Mouse (Mus musculus): ENCODE results near the gene Ube2v1. TPM values are rescaled to one million over a fixed set of nuclear protein-coding genes. Genes with fewer than 3 reads are reported as not detected.

The Ube2v1 gene
- polyA plus RNA-seq, 1 experiment, result 237 TPM

- TF ChIP-seq MAX (IDR thresholded peaks at IDR 0.05) (no peak), FOSL1 (IDR thresholded peaks at IDR 0.05; ENCODE audit: insufficient read depth, low read length, poor library complexity, severe bottlenecking) (no peak), CTCF (IDR thresholded peaks at IDR 0.05; ENCODE audit: control insufficient read depth, insufficient read depth, insufficient read length) (no peak), CEBPB (IDR thresholded peaks at IDR 0.05; ENCODE audit: low read depth) (no peak), MYOD1 (IDR thresholded peaks at IDR 0.05; ENCODE audit: control insufficient read depth, insufficient read length, low read depth) (no peak), MYOG (IDR thresholded peaks at IDR 0.05; ENCODE audit: control insufficient read depth, extremely low read depth, insufficient read length) (no peak)
- Histone ChIP-seq H3K4me3 (ENCODE audit: insufficient read depth, poor library complexity, severe bottlenecking) (no peak overlapping the region), H3K79me2 (ENCODE audit: control insufficient read depth, insufficient read depth) (no peaks in the 10 kb centered on the region), H3K36me3 (ENCODE audit: control insufficient read depth, insufficient read depth) (no peaks in the 10 kb centered on the region), H3K27me3 (ENCODE audit: control insufficient read depth, insufficient read depth, insufficient read length) (no peaks in the 10 kb centered on the region), H3K79me3 (ENCODE audit: low read depth) (no peaks in the 10 kb centered on the region), H3ac (ENCODE audit: control insufficient read depth, insufficient read length, low read depth) (no peak overlapping the region)
Measured at GRCm38 (mm10) chr2:167585273-167585672, 46.6 kb downstream of the Ube2v1 start.

GRCm38 (mm10) chr2:167583161-167583952, 48.5 kb downstream of the Ube2v1 start:
- TF ChIP-seq CTCF (IDR thresholded peaks at IDR 0.05; ENCODE audit: control insufficient read depth, insufficient read depth, insufficient read length) (no peak), MAX (IDR thresholded peaks at IDR 0.05) (no peak), FOSL1 (IDR thresholded peaks at IDR 0.05; ENCODE audit: insufficient read depth, low read length, poor library complexity, severe bottlenecking) (no peak), USF1 (IDR thresholded peaks at IDR 0.05; ENCODE audit: low read depth) (no peak), CEBPB (IDR thresholded peaks at IDR 0.05; ENCODE audit: low read depth) (no peak), MYOD1 (IDR thresholded peaks at IDR 0.05; ENCODE audit: control insufficient read depth, insufficient read length, low read depth) (no peak), MYOG (IDR thresholded peaks at IDR 0.05; ENCODE audit: control insufficient read depth, extremely low read depth, insufficient read length) (no peak)
- no peaks in the 10 kb centered on the region for H3K36me3 ChIP-seq (ENCODE audit: control insufficient read depth, insufficient read depth)
- no peak overlapping the region for H3K4me3 ChIP-seq (ENCODE audit: insufficient read depth, poor library complexity, severe bottlenecking)
- H3K27me3 ChIP-seq (ENCODE audit: control insufficient read depth, insufficient read depth, insufficient read length), result no peaks in the 10 kb centered on the region
- no peak overlapping the region for H3ac ChIP-seq (ENCODE audit: control insufficient read depth, insufficient read length, low read depth)
- H3K79me2 ChIP-seq (ENCODE audit: control insufficient read depth, insufficient read depth), result no peaks in the 10 kb centered on the region
- H3K79me3 ChIP-seq (ENCODE audit: low read depth), result no peaks in the 10 kb centered on the region

GRCm38 (mm10) chr2:167578521-167578920, 53.4 kb downstream of the Ube2v1 start:
- Histone ChIP-seq H3K79me2 (ENCODE audit: control insufficient read depth, insufficient read depth) (no peaks in the 10 kb centered on the region), H3K36me3 (ENCODE audit: control insufficient read depth, insufficient read depth) (no peaks in the 10 kb centered on the region), H3ac (ENCODE audit: control insufficient read depth, insufficient read length, low read depth) (no peak overlapping the region), H3K27me3 (ENCODE audit: control insufficient read depth, insufficient read depth, insufficient read length) (no peaks in the 10 kb centered on the region), H3K79me3 (ENCODE audit: low read depth) (no peaks in the 10 kb centered on the region), H3K4me3 (ENCODE audit: insufficient read depth, poor library complexity, severe bottlenecking) (no peak overlapping the region)
- TF ChIP-seq USF1 (IDR thresholded peaks at IDR 0.05; ENCODE audit: low read depth) (no peak), MYOD1 (IDR thresholded peaks at IDR 0.05; ENCODE audit: control insufficient read depth, insufficient read length, low read depth) (no peak), CEBPB (IDR thresholded peaks at IDR 0.05; ENCODE audit: low read depth) (no peak), FOSL1 (IDR thresholded peaks at IDR 0.05; ENCODE audit: insufficient read depth, low read length, poor library complexity, severe bottlenecking) (no peak), MAX (IDR thresholded peaks at IDR 0.05) (no peak), MYOG (IDR thresholded peaks at IDR 0.05; ENCODE audit: control insufficient read depth, extremely low read depth, insufficient read length) (no peak), CTCF (IDR thresholded peaks at IDR 0.05; ENCODE audit: control insufficient read depth, insufficient read depth, insufficient read length) (no peak)

- no peak for TF ChIP-seq CTCF (IDR thresholded peaks at IDR 0.05; ENCODE audit: control insufficient read depth, insufficient read depth, insufficient read length)
- no peak for TF ChIP-seq MYOD1 (IDR thresholded peaks at IDR 0.05; ENCODE audit: control insufficient read depth, insufficient read length, low read depth)
- no peak for TF ChIP-seq MAX (IDR thresholded peaks at IDR 0.05)
- TF ChIP-seq FOSL1 (IDR thresholded peaks at IDR 0.05; ENCODE audit: insufficient read depth, low read length, poor library complexity, severe bottlenecking), result no peak
- TF ChIP-seq CEBPB (IDR thresholded peaks at IDR 0.05; ENCODE audit: low read depth), result no peak
- TF ChIP-seq MYOG (IDR thresholded peaks at IDR 0.05; ENCODE audit: control insufficient read depth, extremely low read depth, insufficient read length), result no peak
- no peak for TF ChIP-seq USF1 (IDR thresholded peaks at IDR 0.05; ENCODE audit: low read depth)
Measured at GRCm38 (mm10) chr2:167577186-167577785, 54.6 kb downstream of the Ube2v1 start.

GRCm38 (mm10) chr2:167576121-167576620, 55.7 kb downstream of the Ube2v1 start:
- peak; percentile 22 for TF ChIP-seq FOSL1 (IDR thresholded peaks at IDR 0.05; ENCODE audit: insufficient read depth, low read length, poor library complexity, severe bottlenecking)
- no peak for TF ChIP-seq MYOG (IDR thresholded peaks at IDR 0.05; ENCODE audit: control insufficient read depth, extremely low read depth, insufficient read length)

More at GRCm38 (mm10) chr2:167577186-167577785, 54.6 kb downstream of the Ube2v1 start:
- no peaks in the 10 kb centered on the region for H3K27me3 ChIP-seq (ENCODE audit: control insufficient read depth, insufficient read depth, insufficient read length)
- H3ac ChIP-seq (ENCODE audit: control insufficient read depth, insufficient read length, low read depth), result no peak overlapping the region
- no peaks in the 10 kb centered on the region for H3K79me3 ChIP-seq (ENCODE audit: low read depth)
- H3K79me2 ChIP-seq (ENCODE audit: control insufficient read depth, insufficient read depth), result no peaks in the 10 kb centered on the region
- H3K4me3 ChIP-seq (ENCODE audit: insufficient read depth, poor library complexity, severe bottlenecking), result no peak overlapping the region
- no peaks in the 10 kb centered on the region for H3K36me3 ChIP-seq (ENCODE audit: control insufficient read depth, insufficient read depth)

More at GRCm38 (mm10) chr2:167576121-167576620, 55.7 kb downstream of the Ube2v1 start:
- no peaks in the 10 kb centered on the region for H3K36me3 ChIP-seq (ENCODE audit: control insufficient read depth, insufficient read depth)
- no peaks in the 10 kb centered on the region for H3K79me2 ChIP-seq (ENCODE audit: control insufficient read depth, insufficient read depth)
- H3K27me3 ChIP-seq (ENCODE audit: control insufficient read depth, insufficient read depth, insufficient read length), result no peaks in the 10 kb centered on the region
- no peaks in the 10 kb centered on the region for H3K79me3 ChIP-seq (ENCODE audit: low read depth)
- H3K4me3 ChIP-seq (ENCODE audit: insufficient read depth, poor library complexity, severe bottlenecking), result no peak overlapping the region
- peak overlapping the region; percentile 38 for H3ac ChIP-seq (ENCODE audit: control insufficient read depth, insufficient read length, low read depth)

All from C2C12 (cell line).